Mouse (Mus musculus) heart, postnatal 4 days (tissue): ENCODE measurements around the gene Ric8a. TPM values are rescaled to one million over a fixed set of nuclear protein-coding genes. Genes with fewer than 3 reads are reported as not detected.
"Not testable (repeated sequence)": the region's sequence is repeated elsewhere in the genome, so short reads cannot be mapped to it uniquely, and the experiment has no call there.

Source experiments
- DNase-seq: peaks from one replicate; pipeline ENCODE4 v3.0.0; 2021
- total RNA-seq, 2 experiments: library from RNA; stranded (reverse); gene quantifications; 2 replicates each; pipeline ENCODE4 v1.2.3; 2021

Ric8a gene
- total RNA-seq, 2 experiments from 2014 or later, result 25.2 to 32.3 TPM

DNA sequence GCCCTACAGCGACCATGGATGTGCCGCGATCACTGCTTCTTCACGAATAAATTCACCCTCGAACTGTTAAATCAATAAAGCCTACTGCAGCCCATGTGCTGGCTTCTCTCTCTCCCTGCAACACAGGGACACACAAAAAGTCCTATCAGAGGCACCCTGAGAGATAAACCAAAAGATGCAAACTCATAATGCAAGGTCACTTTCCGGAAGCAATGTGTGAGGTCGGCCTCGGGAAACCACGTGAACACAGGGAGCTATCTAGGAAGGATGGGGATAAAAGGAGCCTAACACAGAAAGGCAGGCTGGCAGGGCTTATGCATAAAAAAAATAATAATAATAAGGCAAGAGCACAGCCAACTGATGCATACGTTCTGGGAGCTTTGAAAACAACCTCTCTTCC is 10.1 kb upstream of the Ric8a start:
- DNase-seq, result no peak

DNA sequence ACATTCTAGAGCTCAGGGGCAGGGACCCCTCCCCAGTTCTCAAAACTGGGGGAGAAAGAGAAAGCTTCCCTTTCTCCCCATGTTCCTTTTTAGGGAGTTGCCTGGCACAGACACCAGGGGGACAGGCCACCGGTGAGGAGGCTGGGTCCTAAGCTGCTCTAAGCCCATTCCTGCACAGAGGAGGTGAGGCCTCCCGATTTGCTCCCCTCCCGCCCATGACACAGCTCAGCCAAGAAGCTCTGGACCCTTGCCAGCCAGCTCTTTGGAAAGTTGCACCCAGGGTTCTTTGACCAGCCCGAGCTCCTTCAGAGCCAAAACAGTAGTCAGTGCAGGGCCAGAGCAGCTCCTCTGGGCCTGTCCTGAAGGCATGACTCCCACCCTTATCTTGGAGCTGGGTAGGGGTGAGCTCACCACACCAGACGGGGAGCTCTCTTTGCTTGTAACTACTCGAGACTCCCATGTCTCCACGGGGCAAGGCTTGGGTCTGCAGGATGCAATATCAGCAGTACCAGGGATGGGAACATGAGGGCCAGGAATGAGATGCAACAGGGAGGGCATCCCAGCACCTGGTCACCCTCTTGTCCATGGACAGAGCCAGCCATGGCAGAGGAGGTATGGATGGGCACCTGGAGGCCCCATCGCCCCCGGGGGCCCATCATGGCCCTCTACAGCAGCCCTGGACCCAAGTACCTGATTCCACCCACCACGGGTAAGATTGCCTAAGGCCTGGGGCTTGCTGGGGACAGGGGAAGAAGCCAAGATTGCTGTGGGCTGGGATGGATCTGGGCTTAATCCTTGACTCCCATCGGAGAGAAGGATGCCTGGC is 8.8 kb upstream of the Ric8a start, which contains the start of gene Odf3:
Gene Odf3, plus strand, starts transcription at position 51 of the 826 bp plus-strand sequence.
- DNase-seq, result peak; percentile 49

DNA sequence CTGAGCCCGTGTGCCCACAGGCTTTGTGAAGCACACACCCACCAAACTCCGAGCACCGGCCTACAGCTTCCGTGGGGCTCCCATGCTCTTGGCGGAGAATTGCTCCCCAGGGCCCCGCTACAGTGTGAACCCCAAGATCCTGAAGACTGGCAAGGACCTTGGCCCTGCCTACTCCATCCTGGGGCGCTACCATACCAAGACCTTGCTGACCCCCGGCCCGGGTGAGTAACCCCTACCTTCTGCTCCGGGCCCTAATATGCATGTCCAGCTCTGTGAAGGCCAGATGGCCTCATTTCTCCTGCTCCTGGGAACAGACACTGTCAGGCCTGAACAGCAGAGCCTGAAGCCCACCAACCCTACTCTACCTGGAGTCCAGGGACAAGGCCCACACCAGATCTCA is 8.2 kb upstream of the Ric8a start:
- no peak for DNase-seq

DNA sequence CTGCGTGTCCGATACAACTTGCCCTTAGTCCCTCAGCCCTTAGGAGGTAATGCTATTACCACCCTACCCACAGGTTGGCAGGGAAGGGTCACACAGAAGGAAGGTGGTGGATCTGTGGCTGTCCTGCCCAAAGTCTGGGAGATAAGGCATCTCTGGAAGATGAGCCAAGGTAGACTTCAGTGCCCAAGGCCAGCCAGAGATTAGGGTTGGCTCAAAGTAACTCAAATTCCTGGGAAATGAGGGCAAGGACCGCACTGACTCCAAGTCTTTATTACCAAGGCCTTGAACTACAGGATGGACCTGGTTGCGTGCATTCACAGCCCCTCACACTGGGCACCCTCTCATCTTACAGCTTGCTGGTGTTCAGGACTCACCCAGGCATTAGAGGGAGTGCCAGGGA is 4.8 kb upstream of the Ric8a start:
- no peak for DNase-seq

DNA sequence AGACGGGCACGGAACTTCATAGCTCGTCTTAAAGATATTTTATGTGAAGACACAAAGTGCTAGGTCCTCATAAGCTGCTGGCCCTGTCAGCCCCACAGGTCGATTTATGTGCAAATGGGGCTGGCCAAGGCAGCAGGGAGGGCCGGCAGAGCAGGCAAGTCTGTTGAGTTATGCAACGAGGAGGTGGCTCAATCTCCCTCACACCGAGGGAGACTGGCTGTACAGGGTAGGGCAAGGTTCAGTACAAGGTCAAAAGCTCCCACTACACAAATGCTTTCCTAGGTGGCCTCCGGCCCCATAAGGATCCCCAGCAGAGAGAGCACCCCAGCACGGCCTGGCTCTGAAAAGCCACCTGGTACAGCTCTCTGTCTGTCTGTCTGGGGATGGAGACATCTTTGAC is 3.4 kb upstream of the Ric8a start:
- DNase-seq, result no peak

DNA sequence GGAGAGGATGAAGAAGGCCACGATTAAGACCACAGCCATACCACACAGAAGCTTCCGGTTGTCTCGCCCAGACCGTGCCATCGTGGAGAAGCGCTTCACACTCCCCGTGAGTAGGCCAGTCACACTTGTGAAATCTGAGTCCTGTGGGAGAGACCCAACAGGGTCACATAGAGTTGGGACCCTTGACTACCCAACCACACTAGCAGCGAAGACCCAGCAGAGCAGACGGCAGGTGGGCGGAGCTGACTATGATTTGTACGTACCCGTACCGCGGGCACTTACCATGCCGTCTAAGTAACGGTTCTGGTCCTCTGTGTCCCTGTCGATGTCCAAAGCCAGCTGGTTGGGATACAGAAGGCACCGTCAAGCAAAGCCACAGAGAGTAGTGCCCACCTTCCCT is 2.3 kb upstream of the Ric8a start:
- no peak for DNase-seq

DNA sequence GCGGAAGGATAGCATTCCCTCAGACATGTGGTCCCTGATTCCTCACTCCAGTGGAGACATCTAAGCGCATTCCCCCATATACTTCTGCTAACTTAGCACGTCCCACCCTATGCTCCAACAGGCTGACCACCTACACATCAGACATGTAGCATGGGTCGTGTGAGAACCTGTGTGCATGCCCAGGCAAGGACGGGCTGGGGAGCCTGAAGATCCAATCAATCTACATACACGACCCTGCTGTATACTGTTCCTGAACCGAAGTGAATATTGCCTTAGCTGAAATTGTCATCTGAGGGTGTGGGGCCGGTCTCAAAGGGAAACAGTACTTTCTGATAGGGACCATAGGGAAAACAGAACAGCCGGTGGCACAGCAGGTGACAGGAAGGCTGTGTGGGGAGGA is 1.6 kb upstream of the Ric8a start:
- DNase-seq, result no peak

DNA sequence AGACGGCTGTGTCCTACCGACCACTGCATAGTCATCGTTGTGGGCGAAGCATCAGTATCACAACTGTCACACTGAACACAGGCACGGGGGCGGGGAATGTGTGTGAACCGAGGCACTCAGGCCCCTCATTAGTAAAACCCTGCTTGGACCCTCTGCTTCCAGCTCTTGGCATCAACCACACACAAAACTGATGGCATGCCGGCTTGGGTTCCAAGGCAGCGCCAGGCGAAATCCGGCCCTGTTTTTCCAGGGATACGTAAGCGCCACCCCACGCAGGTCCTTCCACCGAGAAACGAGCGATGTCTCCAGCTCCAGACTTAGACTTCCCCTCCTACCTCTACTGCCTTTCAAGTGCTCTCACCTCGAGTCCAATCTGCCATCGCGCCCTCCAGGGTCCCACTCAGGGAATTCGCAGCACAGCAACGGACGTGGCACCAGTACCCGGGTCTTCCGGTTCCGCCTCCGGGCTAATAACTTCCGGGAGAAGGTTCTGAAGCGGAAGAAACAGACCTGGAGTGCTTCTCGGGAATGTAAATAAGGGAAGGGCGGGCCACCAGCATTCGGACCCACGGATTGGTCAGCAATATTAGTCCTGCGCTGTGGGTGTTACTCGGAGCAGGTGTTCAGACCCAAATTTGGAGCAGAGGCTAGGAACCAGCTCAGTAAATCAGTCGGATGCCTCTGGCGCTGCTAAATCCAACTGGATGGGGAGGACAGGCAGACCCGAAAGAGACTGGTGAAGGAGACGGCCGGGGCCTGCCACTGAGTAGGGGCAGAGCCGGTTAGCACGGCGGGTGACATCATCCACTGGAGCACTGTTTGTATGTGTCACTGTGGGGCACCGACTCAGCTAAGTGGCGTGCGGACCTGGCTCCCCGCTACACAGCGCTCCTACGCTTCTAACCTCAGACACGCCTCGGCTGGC is 635 bp upstream of the Ric8a start, which contains the start of gene Gm45785:
Gene Gm45785, minus strand, starts transcription at position 472 of the 925 bp plus-strand sequence.
- peak; percentile 82 for DNase-seq

DNA sequence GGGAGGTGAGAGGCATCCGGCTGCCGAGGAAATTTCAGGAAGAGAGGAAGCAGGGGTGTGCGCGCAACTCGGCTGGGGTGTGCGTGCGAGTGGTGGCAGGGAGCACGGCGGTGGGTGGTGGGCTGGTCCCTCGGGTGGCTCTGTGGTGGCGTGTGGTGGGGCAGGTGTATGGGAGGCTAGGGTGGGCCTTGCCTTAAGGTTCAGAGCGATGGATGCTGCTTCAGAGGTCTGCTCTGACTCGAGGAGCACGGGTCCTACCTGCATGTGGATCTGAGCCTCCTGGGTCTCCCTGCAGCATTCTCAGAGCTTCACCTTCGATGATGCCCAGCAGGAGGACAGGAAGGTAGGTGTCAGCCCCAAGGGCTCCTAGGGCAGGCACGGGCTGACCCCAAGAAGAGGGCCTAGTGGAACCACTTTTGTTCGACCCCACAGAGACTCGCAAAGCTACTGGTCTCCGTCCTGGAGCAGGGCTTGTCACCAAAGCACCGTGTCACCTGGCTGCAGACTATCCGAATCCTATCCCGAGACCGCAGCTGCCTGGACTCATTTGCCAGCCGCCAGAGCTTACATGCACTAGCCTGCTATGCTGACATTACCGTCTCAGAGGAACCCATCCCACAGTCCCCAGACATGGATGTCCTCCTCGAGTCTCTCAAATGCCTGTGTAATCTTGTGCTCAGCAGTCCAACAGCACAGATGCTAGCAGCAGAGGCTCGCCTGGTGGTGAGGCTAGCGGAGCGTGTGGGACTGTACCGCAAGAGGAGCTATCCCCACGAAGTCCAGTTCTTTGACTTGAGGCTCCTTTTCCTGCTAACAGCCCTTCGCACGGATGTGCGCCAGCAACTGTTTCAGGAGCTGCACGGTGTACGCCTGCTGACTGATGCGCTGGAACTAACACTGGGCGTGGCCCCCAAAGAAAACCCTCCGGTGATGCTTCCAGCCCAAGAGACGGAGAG is 1.1 kb downstream of the Ric8a start, which contains the start of gene Bet1l:
Gene Bet1l, minus strand, starts transcription at position 28 of the 956 bp plus-strand sequence.
- no peak for DNase-seq

DNA sequence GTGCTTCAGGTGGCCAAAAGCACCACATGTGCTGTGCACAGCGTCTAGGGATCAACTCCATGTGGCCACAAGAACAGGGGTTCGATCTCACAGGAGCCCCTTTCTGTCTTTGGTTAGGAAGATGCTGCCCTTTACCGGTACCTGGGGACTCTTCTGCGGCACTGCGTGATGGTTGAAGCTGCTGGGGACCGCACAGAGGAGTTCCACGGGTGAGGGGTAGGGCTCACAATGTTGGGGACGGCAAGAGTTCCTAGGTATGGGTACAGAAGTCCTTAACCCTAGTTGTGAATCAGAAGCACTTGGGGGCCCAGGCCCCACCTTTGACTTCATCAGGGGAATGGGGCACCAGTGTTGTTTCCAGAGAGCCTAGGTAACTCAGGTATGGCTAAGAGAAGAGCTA is 2.0 kb downstream of the Ric8a start:
- DNase-seq, result no peak

DNA sequence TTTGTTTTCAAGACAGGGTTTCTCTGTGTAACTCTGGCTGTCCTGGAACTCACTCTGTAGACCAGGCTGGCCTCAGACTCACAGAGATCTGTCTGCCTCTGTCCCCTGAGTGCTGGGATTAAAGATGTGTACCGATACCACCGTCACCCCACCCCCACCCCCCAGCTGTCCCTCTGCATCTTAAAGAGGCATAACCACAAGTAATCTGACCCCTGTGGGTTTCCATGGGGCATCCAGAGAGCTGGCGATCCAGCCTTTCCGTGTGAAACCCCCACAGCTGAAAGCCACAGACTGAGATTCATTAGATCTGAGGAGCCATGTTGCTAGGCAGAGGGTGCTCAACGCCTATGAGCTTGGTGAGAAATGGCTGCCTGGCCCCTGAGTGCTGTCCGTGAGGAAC is 3.2 kb downstream of the Ric8a start:
- no peak for DNase-seq

DNA sequence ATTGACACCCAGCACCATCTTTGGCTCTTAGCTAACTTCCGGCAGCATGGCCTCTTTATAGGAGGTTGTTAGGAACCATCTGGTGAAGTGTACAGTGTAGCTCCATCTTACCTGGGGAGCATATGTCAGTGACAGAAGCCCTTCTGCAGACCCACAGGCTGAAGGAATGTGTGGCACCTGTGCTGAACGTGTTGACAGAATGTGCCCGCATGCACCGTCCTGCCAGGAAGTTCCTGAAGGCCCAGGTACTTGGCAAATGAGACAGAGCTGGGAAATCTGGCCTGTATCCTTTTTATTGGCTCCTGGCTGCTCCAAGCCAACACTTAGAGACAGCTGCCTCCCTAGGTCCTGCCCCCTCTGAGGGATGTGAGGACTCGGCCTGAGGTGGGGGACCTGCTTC is 4.0 kb downstream of the Ric8a start:
- no peak for DNase-seq

DNA sequence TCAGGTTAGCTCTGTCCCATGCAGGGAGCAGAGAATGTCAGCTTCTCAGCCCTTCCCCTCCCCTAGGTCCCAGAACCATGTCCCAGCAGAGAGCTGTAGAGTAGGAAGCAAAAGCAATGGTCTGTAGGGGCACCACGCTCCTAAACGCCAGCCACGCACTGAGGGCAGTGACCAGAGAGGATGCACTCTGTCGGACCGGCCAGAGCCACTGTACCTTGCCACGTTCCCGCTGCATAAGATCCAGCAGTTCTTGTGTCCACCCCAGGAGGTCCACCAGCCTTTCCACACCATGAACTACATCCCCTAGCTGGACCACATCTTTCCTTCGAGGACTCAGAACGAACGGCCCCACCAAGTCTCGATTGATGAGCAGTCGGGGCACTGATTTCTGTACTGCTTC is 8.0 kb downstream of the Ric8a start:
- DNase-seq, result no peak

DNA sequence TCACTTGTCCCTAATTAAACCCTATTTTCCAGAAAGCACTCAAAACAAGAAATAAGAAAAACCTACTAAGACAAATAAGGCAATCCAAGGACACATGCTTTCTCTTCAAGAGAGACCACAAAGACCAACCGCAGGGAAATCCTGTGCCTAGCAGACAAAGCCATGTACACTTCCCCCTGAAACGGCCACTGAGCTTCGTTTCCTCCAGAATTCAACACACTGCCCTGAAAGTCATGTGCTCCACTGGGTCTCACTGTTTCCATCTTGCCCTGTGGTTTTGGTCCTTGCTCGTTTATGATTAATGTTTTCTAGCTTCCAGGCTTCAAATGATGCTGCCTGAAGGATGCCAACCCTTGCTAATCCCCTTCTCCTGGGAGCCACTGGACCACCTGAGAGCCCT is 17.5 kb downstream of the Ric8a start:
- no peak for DNase-seq

DNA sequence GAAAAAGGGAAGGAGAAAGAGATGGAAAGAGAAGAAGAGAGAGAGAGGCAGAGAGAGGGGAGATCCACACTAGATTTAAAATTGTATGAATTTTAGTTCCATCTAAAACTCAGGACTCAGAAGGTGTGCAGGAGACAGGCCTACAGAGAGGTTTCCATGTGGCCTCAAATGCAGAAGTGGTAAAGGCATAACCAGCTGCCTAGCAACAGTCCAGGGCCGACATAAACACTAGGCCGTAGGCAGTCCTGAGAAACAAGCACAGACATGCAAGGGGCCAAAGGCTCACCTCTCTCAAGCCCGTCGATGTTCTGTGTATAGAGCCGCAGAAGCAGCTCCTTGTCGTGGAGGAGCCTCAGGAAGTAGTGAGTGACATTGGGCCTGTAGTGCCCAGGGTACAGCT is 20.6 kb downstream of the Ric8a start:
- DNase-seq, result no peak

DNA sequence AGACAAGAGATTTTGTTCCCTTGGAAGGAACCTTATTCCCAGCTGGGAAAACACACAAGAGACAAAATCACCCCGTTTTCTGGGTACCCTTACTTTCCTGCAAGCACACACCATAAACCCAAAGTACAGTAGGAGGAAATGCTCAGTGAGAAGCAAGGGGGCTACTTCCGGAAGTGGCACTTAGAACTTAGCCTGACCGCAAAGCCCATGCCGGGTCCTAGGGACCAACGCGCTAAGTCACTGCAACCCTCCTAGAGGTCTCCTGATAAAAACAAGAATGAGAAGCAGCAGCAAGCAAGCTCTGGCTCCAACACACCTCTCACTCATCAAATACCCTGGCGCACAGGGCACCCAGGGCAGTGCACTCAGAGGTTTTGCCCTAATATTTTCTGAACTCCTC is 22.6 kb downstream of the Ric8a start:
- DNase-seq, result no peak

DNA sequence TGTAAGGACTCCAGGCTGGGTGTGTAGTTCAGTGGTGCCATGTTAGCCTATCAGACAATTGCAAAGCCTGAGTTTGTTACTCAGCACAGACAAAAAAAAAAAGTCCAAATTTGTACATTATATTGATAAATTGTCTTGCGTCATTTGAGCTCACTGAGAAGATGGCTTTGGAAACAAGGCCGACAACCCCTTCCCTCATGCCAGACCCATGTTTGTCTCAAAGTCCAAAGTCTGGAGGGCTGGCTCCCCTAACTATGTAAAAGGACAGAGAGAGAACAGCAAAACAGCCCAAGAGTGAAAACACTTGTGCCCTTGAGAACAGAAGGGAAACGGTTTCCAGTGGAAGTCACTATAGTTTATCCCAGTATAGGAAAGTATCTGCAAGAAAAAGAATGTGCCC is 23.7 kb downstream of the Ric8a start:
- DNase-seq, result no peak

DNA sequence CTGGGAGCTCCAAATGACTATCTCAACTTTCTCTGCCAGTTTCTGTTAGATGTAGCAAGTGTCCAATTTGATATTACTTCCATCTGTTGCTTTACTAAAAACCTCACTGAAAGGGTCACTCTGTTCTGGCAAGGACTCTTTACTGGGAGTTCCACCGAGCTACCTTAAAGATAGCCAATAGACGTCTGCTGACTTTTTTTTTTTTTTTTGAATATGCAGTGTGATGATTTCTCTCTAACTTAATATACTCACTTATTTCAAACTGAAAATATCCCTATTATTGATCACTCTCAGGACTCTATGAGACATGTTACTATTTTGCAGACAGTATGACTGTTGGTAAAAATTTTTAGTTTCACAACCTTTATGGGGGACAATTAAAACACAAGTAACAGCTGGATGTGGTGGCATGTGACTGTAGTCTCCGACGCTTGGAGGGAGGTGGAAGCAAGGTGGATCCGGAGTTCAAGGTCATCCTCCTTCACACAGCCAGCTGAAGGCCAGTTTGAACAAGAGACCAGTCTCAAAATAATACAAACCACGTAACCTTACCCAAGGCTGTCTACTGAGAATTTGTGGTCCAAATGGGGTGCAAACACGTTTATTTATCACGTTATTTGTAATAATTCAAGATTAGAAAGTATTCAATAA is 24.2 kb downstream of the Ric8a start:
- no peak for DNase-seq

DNA sequence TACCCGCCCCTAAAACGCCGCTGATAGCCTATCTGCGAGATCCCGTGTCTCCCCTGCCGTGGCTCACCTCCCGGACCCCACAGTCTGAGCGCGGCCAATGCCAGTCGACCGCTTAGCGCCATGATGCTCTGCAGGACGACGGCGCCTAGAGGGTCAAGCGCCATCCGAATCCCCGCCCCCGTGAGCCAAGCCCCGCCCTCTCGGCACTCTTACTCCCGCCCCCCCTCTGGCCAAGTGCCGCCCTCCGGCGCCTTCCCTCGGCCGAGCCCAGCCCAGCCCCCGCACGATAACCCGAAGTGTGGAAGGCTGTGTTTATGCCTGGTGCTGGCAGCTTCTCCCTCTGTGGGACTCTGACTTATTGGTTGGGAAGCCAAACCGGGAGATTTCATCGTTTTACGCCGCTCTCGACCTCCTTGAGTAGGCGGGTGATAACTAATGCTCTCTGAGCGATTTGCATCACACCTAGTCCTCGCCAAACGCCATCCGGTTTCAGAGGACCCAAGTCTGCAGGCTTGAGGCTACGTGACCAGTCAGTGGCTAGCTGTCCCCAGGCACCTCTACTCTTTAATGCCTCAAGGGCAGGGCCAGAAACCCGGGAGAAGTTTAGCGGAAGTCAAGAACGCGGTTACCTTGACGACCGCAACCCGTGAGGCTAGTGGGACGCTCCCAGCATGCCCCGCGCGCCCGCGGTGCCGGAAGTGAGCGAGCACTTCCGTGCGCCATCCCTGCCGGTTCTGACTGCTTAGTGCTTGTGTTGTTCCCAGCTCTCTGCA is 25.1 kb downstream of the Ric8a start, which contains the start of the genes Psmd13 and Sirt3:
Gene Psmd13, plus strand, starts transcription at position 273 of the 773 bp plus-strand sequence.
Gene Sirt3, minus strand, starts transcription at position 614 of the 773 bp plus-strand sequence.
- peak; percentile 96 for DNase-seq

DNA sequence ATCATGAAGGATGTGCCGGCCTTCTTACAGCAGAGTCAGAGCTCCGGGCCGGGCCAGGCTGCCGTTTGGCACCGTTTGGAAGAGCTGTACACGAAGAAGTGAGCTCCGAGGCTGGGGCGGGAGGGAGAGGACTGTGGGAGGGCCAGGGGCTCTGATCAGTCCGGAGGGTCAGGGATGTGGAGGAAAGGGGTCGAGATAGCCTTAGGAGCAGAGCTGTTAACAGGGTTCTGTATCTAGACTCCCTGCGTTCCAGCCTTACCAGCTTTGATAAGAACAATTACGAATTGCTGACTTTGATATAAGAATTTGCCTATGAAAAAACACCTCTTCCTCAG is 25.7 kb downstream of the Ric8a start:
- no peak for DNase-seq

DNA sequence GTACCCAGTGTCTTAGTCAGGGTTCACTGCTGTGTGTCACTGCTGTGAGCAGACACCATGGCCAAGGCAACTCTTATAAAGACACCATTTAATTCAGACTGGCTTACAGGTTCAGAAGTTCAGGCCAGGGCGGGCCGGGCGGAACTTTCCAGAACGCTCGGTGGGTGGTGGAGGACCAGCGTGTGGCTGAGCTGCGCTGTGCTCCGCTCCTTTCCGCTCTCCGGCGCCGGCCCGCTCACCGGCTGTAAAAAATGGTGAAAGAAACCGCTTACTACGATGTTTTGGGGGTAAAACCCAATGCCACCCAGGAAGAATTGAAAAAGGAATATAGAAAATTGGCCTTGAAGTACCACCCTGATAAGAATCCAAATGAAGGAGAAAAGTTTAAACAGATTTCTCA is 33.9 kb downstream of the Ric8a start:
- DNase-seq, result not testable (repeated sequence)
